Mouse (Mus musculus) heart, postnatal 36 days (tissue): ENCODE data around the gene Igfbp3. TPM values are rescaled to one million over a fixed set of nuclear protein-coding genes. Genes with fewer than 3 reads are reported as not detected.

Experiments used
- DNase-seq, 2 experiments: peaks; one replicate each; pipeline ENCODE4 v3.0.0; 2021 to 2022
- intact Hi-C: fragments of 180-260 bp; cut with DNase I; formaldehyde crosslinking; loops from one replicate; pipeline ENCODE4 v1.15.1; 2025
- total RNA-seq, 2 experiments: library from RNA; stranded (reverse); gene quantifications; 2 replicates each; pipeline ENCODE4 v1.2.3; 2021

Gene Igfbp3
- total RNA-seq, 2 experiments from 2014 or later, result 28.9 to 31.0 TPM

DNA sequence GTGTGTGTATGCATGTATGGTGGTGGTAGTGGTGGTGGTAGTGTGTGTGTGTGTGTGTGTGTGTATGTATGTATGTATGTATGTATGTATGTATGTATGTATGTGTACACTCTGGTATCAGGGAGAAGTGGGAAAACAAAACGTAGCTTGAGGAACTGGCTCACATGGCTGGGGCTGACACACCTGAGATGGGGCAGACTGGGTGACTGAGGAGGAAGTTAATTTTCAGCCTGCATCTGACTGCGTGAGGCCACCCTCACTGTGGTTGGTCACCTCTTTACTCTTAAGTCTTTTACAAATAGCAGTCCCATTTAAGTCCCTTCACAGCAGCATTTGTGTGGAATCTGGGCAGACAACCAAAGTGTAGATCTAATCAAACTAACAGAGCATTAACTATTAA, 34.4 kb downstream of the Igfbp3 start:
- intact Hi-C loops, result no loop called here
- DNase-seq, result no peak

DNA sequence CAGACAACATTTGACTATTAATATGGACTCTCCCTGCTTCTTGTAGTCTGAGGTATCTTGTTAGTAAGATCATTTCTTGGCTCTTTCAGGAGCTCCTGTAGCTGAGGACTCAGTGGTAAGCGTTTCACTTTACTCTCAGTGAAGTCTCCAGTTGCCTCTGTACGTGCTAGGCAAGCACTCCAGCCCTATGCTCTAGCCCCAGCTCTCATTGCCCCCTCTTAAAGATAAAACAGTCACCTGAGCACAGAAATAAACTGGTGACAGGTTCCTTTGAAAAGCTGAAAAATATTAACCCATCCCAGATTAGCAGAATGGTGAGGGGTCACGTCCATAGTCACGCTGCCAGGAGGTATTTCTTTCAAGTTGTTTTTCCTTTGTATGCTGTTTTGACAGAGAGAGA, 35.0 kb downstream of the Igfbp3 start:
- intact Hi-C loops, result no loop called here
- no peak for DNase-seq

GRCm38 (mm10) chr11:7173664-7174063, 40.1 kb downstream of the Igfbp3 start:
- DNase-seq, result no peak
- intact Hi-C loops, result no loop called here

DNA sequence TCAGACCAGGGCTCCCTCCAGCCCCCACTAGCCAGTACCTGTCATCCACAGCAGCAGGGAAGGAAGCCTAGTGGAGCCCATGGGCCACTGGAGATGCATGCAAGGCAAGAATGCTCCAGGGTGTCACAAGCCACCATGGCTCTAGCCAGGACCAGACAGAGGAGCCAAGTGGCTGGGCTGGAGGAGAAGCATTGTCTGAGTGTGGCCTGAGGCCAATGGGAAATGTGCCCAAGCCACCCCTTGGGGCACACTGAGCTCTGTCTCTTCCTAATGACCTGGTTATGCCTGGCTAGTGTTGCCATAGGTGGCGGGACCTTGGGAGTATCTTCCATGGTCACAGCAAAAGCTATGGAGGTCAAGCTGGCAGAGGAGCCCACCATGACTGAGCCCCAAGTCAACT, 44.1 kb downstream of the Igfbp3 start:
- intact Hi-C loops, result no loop called here
- no peak for DNase-seq

- intact Hi-C loops, result loop anchor here (5.0 kb wide), 1 partner anchor 507 kb away; the partner anchor contains the start of gene Ramp3
- DNase-seq, result no peak
Observed at GRCm38 (mm10) chr11:7164416-7164815, 49.3 kb downstream of the Igfbp3 start.

DNA sequence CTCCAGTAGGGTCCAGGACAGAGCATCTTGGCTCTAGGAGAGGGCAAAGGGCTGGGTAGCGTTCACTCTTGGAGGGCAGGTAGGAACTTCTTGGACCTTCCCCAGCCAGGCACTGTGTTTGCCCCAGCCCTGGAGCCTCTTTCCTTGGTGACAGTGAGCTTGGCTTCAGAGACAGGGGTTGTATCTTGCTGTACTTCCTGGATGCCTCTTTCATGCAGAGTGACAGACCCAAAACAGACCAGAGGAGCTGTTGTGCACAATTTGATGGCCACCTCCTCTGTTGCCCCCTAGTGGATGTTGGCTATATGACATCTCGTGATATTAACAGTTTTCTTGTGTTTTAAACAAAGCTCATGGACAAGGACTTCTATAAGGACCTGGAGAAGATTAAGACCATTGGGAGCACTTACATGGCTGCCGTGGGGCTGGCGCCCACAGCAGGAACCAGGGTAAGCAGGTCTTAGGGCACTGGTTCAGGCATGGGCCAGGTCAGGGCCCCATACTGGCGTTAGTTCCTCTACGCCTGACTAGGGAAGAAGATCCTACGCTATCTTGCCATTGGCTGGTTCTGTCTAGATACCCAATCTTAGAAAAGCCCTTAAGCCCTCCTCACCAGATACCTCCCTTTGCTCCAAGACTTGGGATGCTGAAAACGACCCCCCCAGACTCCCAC, 52.1 kb downstream of the Igfbp3 start:
- intact Hi-C loops, result loop anchor here (5.0 kb wide), 1 partner anchor 504 kb away; the partner anchor contains the start of gene Ramp3
- no peak for DNase-seq

- intact Hi-C loops, result loop anchor here (5.0 kb wide), 1 partner anchor 503 kb away; the partner anchor contains the start of gene Ramp3
- no peak for DNase-seq
Observed at GRCm38 (mm10) chr11:7160637-7161101, 53.1 kb downstream of the Igfbp3 start.

GRCm38 (mm10) chr11:7160146-7160545, 53.6 kb downstream of the Igfbp3 start:
- no peak for DNase-seq
- intact Hi-C loops, result loop anchor here (5.0 kb wide), 1 partner anchor 503 kb away; the partner anchor contains the start of gene Ramp3

GRCm38 (mm10) chr11:7158196-7158595, 55.5 kb downstream of the Igfbp3 start:
- intact Hi-C loops, result no loop called here
- no peak for DNase-seq

DNA sequence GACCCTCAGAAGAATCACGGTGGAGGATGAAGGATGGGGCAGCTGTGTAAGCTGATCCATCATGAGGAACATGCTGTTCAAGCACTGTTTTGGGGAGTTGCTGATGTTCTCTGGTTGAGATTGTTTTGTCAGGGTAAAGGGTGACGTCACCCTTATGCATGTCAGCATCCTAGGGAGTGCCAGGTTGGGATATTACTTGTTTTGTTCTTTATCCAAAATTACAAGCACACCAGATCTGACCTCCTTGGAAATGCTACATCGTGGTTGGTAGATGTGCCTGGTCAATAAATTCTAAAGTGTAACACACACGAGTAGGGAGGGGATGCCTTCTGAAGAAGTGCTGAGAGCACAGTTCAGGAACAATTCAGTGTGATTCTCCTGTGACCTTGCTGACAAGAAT, 57.3 kb downstream of the Igfbp3 start:
- no peak for DNase-seq
- intact Hi-C loops, result no loop called here

Other genes with a start within 250 kb of the Igfbp3 start
- 1 to 10 TPM; 1.6 to 2.0 TPM for gene Adcy1, start 150.4 kb downstream of the Igfbp3 start, total RNA-seq
- gene Gm11985, start 25.4 kb downstream of the Igfbp3 start, total RNA-seq, result not detected
- not detected for gene Igfbp1, start 16.1 kb downstream of the Igfbp3 start, total RNA-seq